Mouse (Mus musculus) G1E (cell line): Measurements from ENCODE around the gene Lrr1. TPM values are rescaled to one million over a fixed set of nuclear protein-coding genes. Genes with fewer than 3 reads are reported as not detected.
"Not testable (repeated sequence)": the region's sequence is repeated elsewhere in the genome, so short reads cannot be mapped to it uniquely, and the experiment has no call there.

ENCODE experiments used
- ATAC-seq: 2 replicates; pipeline ENCODE4 v1.8.0; 2016; ENCODE audit warnings: mild to moderate bottlenecking; ENCODE audit not compliant: insufficient number of reproducible peaks, poor library complexity, low FRiP score, severe bottlenecking; ENCODE audit errors: extremely low read depth
- DNase-seq: peaks from one replicate; pipeline ENCODE4 v3.0.0; 2012; ENCODE audit warnings: low spot score
- H3K27me3 ChIP-seq: 2 replicates; pipeline ENCODE4 v1.6.1; 2012; ENCODE audit warnings: mild to moderate bottlenecking, low read length, inconsistent platforms; ENCODE audit not compliant: insufficient read depth
- H3K36me3 ChIP-seq: replicated peaks from 2 replicates; pipeline ENCODE3; 2012; ENCODE audit warnings: mild to moderate bottlenecking, inconsistent platforms
- H3K4me1 ChIP-seq: 2 replicates; pipeline ENCODE4 v1.6.1; 2012; ENCODE audit warnings: low read depth, low read length, inconsistent platforms, mixed read lengths; ENCODE audit not compliant: insufficient read depth
- H3K4me3 ChIP-seq: 2 replicates; pipeline ENCODE4 v1.5.1; 2012; ENCODE audit warnings: low read depth, mild to moderate bottlenecking, inconsistent platforms, low read length, moderate library complexity, mixed read lengths
- H3K9me3 ChIP-seq: replicated peaks from 2 replicates; pipeline ENCODE4 v1.6.1; 2012; ENCODE audit warnings: inconsistent platforms
- CTCF ChIP-seq: IDR thresholded peaks from 2 replicates; pipeline ENCODE4 v1.5.1; 2012; ENCODE audit warnings: low read depth, low read length, inconsistent platforms, mixed read lengths
- GATA1 ChIP-seq: IDR thresholded peaks from 2 replicates; pipeline ENCODE4 v1.6.1; 2012; ENCODE audit warnings: borderline replicate concordance, low read length, inconsistent platforms, mixed read lengths
- GATA2 ChIP-seq: IDR thresholded peaks from 2 replicates; pipeline ENCODE4 v1.6.1; 2012; ENCODE audit warnings: low read depth, low read length, inconsistent platforms, borderline replicate concordance
- POLR2AphosphoS5 ChIP-seq: IDR thresholded peaks from 2 replicates; pipeline ENCODE4 v1.6.1; 2012; ENCODE audit warnings: low read depth, low read length, inconsistent platforms; ENCODE audit not compliant: insufficient replicate concordance
- TAL1 ChIP-seq: conservative IDR thresholded peaks from 2 replicates; pipeline ENCODE4 v1.6.1; 2012; ENCODE audit warnings: low read depth, low read length, inconsistent platforms, mixed read lengths
- polyA plus RNA-seq: library from polyadenylated mRNA; stranded (reverse); fragments of >175 nt; gene quantifications from 2 replicates; pipeline ENCODE4 v1.2.3, GENCODE M21; 2012
- total RNA-seq, 2 experiments: library from RNA; stranded (forward) in 1 of 2; stranded (reverse) in 1 of 2; fragments of 200-1000 nt in 1 of 2; fragments of >200 nt in 1 of 2; fragmentation: Nextera tagmentation in 1 of 2; gene quantifications; 2 replicates each; pipeline ENCODE4 v1.2.3; 2014 to 2017

The Lrr1 gene
- total and polyA plus RNA-seq, 3 experiments = 19.4 to 45.0 (median 36.2) TPM

DNA sequence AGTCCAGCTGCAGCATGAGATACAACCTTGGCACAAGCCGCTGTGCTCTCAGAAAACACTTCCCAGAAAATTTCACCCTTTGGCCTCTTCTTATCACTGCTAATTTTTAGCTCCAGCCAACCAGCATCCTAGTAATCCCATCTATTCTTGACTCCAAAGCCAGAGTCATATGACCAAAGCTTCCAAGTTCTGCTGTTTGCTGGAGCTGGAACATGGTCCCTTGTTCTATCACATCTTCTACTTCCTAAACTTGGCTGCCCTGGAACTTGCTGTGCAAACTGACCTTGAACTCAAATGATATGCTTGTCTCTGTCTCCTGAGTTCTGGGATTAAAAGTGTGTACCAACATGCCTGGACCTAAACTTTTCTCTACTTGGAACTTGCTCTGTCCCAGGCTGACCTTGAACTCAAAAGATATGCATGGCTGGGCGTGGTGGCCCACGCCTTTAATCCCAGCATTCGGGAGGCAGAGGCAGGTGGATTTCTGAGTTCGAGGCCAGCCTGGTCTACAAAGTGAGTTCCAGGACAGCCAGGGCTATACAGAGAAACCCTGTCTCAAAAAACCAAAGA, 21.4 kb upstream of the Lrr1 start:
- H3K36me3 ChIP-seq = no peaks in the 10 kb centered on the region
- H3K9me3 ChIP-seq = no peaks in the 10 kb centered on the region
- no peak for TF ChIP-seq TAL1
- no peak for TF ChIP-seq GATA1
- TF ChIP-seq POLR2AphosphoS5 = no peak
- no peak for TF ChIP-seq CTCF
- TF ChIP-seq GATA2 = no peak
- H3K27me3 ChIP-seq = peaks cover 28% of the 10 kb centered on the region
- DNase-seq (no peak), ATAC-seq (no peak)
- peaks cover 10% of the 10 kb centered on the region for H3K4me1 ChIP-seq
- no peak overlapping the region for H3K4me3 ChIP-seq

DNA sequence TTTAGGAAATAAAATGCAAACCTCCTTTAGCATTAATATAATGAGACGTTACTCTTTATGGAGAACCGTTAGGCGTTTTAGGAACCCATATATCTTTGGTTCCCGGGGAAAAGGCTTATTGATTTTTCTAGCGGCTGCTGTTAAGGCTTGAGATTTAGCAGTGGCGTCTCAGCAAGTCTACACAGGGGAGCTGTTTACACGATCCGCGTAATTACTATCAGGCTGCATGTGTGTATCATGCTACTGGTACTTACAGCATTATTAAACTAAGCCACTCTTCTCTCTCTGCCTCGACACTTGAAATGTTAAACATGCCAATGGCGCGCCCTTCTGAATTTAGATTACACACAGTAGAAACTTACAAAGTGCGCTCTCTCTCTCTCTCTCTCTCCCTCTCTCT, 18.6 kb upstream of the Lrr1 start:
- peaks cover 20% of the 10 kb centered on the region for H3K27me3 ChIP-seq
- no peak for TF ChIP-seq GATA1
- TF ChIP-seq POLR2AphosphoS5 = no peak
- no peak for TF ChIP-seq TAL1
- no peak for TF ChIP-seq CTCF
- TF ChIP-seq GATA2 = no peak
- no peak for DNase-seq
- H3K9me3 ChIP-seq = no peaks in the 10 kb centered on the region
- peaks cover 4% of the 10 kb centered on the region for H3K36me3 ChIP-seq
- no peak for ATAC-seq
- peaks cover 10% of the 10 kb centered on the region for H3K4me1 ChIP-seq
- H3K4me3 ChIP-seq = no peak overlapping the region

DNA sequence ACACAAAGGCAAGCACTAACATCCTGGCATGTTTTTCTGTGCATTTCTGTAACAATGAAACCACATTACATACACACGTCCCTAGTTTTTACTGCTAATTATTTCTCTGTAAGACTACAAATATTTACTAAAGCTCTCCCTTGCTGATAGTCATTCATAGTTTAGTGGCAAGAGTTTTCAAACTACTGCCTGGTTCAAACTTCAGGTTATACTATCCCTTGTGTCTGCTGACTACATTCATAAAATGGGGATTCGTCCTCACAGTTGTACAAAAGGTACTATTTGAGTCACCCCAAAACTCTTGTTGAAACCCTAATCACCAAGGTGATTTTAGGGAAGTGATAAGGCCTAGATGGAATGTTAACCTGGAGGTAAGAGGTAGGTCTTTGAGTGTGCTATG, 12.7 kb upstream of the Lrr1 start:
- H3K4me1 ChIP-seq = peaks cover 20% of the 10 kb centered on the region
- no peak overlapping the region for H3K4me3 ChIP-seq
- no peak for TF ChIP-seq GATA1
- no peak for TF ChIP-seq TAL1
- TF ChIP-seq CTCF = no peak
- TF ChIP-seq POLR2AphosphoS5 = no peak
- no peak for TF ChIP-seq GATA2
- ATAC-seq = no peak
- no peaks in the 10 kb centered on the region for H3K9me3 ChIP-seq
- DNase-seq = no peak
- H3K36me3 ChIP-seq = peaks cover 35% of the 10 kb centered on the region
- H3K27me3 ChIP-seq = no peaks in the 10 kb centered on the region

DNA sequence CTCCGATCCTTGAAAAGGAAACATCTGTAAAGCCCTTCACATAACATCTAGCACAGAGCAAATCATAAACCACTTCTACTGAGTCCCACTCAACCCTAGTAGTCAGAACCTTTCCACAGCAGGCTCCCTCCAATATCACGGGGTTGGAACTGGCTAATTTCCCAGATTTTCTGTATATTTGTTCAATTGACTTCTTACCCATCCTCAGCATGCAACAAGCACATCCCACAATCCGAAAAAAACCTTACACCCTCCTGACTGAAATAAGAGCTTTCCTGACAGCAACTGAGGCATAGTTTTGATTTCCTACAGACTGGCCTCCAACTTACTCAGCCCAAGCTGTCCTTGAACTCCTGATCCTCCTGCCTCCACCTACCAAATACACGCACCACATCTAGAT, 12.2 kb upstream of the Lrr1 start:
- Histone ChIP-seq H3K4me1 (peaks cover 20% of the 10 kb centered on the region), H3K36me3 (peaks cover 35% of the 10 kb centered on the region), H3K9me3 (no peaks in the 10 kb centered on the region), H3K4me3 (no peak overlapping the region), H3K27me3 (no peaks in the 10 kb centered on the region)
- no peak for TF ChIP-seq TAL1
- TF ChIP-seq GATA1 = no peak
- 0 out of 2 replicates have a peak, but pooled peaks have one; percentile 38 for TF ChIP-seq POLR2AphosphoS5
- no peak for TF ChIP-seq GATA2
- TF ChIP-seq CTCF = no peak
- ATAC-seq (no peak), DNase-seq (no peak)

DNA sequence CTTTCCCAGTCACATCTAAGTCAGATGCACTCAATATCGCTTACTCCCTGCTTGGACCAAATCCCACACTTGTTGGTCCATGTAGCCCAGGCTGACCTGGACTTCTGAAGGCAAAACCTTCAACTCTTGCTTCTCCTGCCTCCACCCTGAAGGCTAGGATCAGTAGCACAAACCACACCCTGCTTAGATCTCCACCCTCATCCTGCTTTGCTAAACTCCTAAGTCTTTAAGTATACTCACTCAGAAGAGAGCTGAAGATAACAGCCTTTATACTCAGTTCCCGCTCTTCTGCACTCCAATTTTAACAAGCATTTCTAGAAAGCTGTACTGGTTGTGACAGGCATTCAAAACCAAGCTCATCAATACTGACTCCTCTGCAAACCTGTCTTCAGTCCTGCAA, 11.5 kb upstream of the Lrr1 start:
- no peak for TF ChIP-seq GATA1
- TF ChIP-seq POLR2AphosphoS5 = no peak
- TF ChIP-seq GATA2 = no peak
- no peak for TF ChIP-seq CTCF
- no peak for TF ChIP-seq TAL1
- H3K9me3 ChIP-seq = no peaks in the 10 kb centered on the region
- H3K36me3 ChIP-seq = peaks cover 35% of the 10 kb centered on the region
- H3K27me3 ChIP-seq = no peaks in the 10 kb centered on the region
- H3K4me1 ChIP-seq = peaks cover 22% of the 10 kb centered on the region
- ATAC-seq (no peak), DNase-seq (no peak)
- peak overlapping the region; percentile 78; the same call in 1 of the 2 replicates for H3K4me3 ChIP-seq

DNA sequence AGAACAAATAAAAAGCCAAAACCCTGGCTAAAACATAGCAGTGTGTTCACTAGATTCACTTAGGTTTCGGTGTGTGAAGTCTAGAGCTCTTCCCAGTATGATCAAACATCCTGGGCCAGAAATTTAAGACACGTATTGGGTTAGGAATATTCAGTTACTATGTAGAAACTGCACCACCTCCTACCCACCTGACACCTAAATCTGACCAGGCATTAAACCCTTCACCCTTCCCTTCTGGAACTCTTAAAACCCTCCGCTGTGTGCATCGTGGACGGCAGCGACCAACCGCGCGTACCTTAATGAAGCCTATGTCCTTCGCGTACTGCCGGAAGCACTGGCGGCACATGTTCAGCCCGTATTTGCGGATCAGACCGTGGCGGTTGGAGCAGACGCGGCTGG, 10.2 kb upstream of the Lrr1 start:
- ATAC-seq (no peak; the same call in 1 of the 2 replicates), DNase-seq (no peak)
- Histone ChIP-seq H3K4me3 (peak overlapping the region; percentile 78), H3K27me3 (no peaks in the 10 kb centered on the region), H3K36me3 (peaks cover 35% of the 10 kb centered on the region), H3K9me3 (no peaks in the 10 kb centered on the region), H3K4me1 (peaks cover 22% of the 10 kb centered on the region)
- TF ChIP-seq GATA2 (no peak), GATA1 (no peak), TAL1 (no peak), POLR2AphosphoS5 (no peak), CTCF (no peak)

DNA sequence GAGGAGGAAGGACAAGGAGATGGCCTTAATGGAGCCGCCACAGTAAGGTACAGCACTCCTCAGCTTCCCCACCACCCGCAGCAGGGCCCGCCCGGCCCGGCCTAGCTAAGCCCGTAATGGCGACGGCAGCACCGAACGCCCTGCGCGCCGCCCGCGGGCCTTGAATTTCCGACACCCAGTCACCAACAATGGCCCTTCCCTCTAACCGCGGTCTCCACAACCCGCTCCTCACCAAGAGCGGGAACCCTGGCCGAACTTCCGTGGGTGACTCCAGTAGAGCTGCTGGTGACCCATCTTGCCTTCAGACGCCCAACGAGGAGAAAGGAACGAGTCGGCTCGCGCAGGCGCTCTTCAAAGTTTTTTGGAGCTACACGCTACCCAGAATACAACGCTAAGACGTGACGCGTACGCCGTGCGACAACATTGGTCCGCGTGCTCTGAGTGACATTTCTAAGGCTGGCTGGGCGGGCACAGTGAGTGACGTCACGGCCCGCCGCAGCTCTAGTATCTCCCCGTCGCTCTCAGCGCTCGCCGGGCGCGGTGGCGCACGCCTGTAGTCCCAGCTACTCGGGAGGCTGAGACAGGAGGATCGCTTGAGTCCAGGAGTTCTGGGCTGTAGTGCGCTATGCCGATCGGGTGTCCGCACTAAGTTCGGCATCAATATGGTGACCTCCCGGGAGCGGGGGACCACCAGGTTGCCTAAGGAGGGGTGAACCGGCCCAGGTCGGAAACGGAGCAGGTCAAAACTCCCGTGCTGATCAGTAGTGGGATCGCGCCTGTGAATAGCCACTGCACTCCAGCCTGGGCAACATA, 9.6 kb upstream of the Lrr1 start, which contains the start of gene Rps29:
Gene Rps29, minus strand, starts transcription at position 422 of the 813 bp plus-strand sequence.
- ATAC-seq (peak; percentile 84), DNase-seq (peak; percentile 91)
- peaks cover 35% of the 10 kb centered on the region for H3K36me3 ChIP-seq
- not testable (repeated sequence) for H3K27me3 ChIP-seq, H3K9me3 ChIP-seq
- H3K4me3 ChIP-seq = peak within 1 kb of the TSS; percentile 78
- peaks cover 22% of the 10 kb centered on the region for H3K4me1 ChIP-seq
